Mouse (Mus musculus) small intestine, adult 2 months (tissue): ENCODE measurements around the gene Nav2. TPM values are rescaled to one million over a fixed set of nuclear protein-coding genes. Genes with fewer than 3 reads are reported as not detected.

Experiments
- H3K27ac ChIP-seq: fragments of 200-500 bp; 2 replicates; pipeline ENCODE4 v1.5.1; 2012; ENCODE audit warnings: low read depth, low read length, control low read depth, inconsistent platforms; ENCODE audit not compliant: insufficient read depth
- H3K27me3 ChIP-seq: fragments of 200-500 bp; 2 replicates; pipeline ENCODE4 v1.6.1; 2012; ENCODE audit warnings: mild to moderate bottlenecking, moderate library complexity, low read length, inconsistent platforms; ENCODE audit not compliant: control insufficient read depth, insufficient read depth
- H3K36me3 ChIP-seq: fragments of 200-500 bp; 2 replicates; pipeline ENCODE4 v1.6.1; 2012; ENCODE audit warnings: mild to moderate bottlenecking, low read length, control low read depth, inconsistent platforms; ENCODE audit not compliant: control insufficient read depth, insufficient read depth
- H3K4me1 ChIP-seq: fragments of 200-500 bp; 2 replicates; pipeline ENCODE4 v1.6.1; 2012; ENCODE audit warnings: low read length, inconsistent platforms, mixed read lengths; ENCODE audit not compliant: control insufficient read depth, insufficient read depth, insufficient read length
- H3K4me3 ChIP-seq: fragments of 200-500 bp; 2 replicates; pipeline ENCODE4 v1.5.1; 2012; ENCODE audit warnings: low read depth, mild to moderate bottlenecking, control low read depth, inconsistent platforms, low read length, moderate library complexity
- CTCF ChIP-seq: fragments of 200-500 bp; IDR thresholded peaks from 2 replicates; pipeline ENCODE4 v1.5.1; 2012; ENCODE audit warnings: low read depth, mild to moderate bottlenecking, control low read depth, inconsistent platforms, low read length, moderate library complexity, mixed read lengths; ENCODE audit not compliant: insufficient replicate concordance, insufficient read length; ENCODE audit errors: extremely low read depth
- POLR2A ChIP-seq: fragments of 200-500 bp; IDR thresholded peaks from 2 replicates; pipeline ENCODE4 v1.6.1; 2012; ENCODE audit warnings: low read depth, mild to moderate bottlenecking, control low read depth, inconsistent platforms, low read length, moderate library complexity
- WGBS: fragments of 180-500 bp; shearing (Covaris S2); methylation state at CpG from one replicate; pipeline ENCODE4 v1.1.7; 2018; 5-methylcytosine and 5-hydroxymethylcytosine counted together
- polyA plus RNA-seq: library from polyadenylated mRNA; depleted of rRNA; stranded (reverse); fragments of >200 nt; gene quantifications from 2 replicates; pipeline ENCODE4 v1.2.3, GENCODE M21; 2012

The Nav2 gene
- polyA plus RNA-seq, 1 experiment, result 8.5 TPM

- Histone ChIP-seq H3K4me3 (no peak overlapping the region), H3K36me3 (no peaks in the 10 kb centered on the region), H3K27ac (no peak overlapping the region), H3K27me3 (no peaks in the 10 kb centered on the region), H3K4me1 (no peaks in the 10 kb centered on the region)
- no peak for TF ChIP-seq CTCF
- no peak for TF ChIP-seq POLR2A
- 52% methylated on average over 21 of the region's 21 CpGs for WGBS
Observed at GRCm38 (mm10) chr7:49176590-49177201, 268.2 kb downstream of the Nav2 start.

GRCm38 (mm10) chr7:49178217-49178616, 269.7 kb downstream of the Nav2 start:
- no peak for TF ChIP-seq POLR2A
- no peak for TF ChIP-seq CTCF
- H3K36me3 ChIP-seq, result no peaks in the 10 kb centered on the region
- WGBS, result 75% methylated on average over 4 of the region's 4 CpGs
- no peak overlapping the region for H3K27ac ChIP-seq
- no peaks in the 10 kb centered on the region for H3K4me1 ChIP-seq
- no peak overlapping the region for H3K4me3 ChIP-seq
- no peaks in the 10 kb centered on the region for H3K27me3 ChIP-seq

- TF ChIP-seq POLR2A, result no peak
- H3K36me3 ChIP-seq, result no peaks in the 10 kb centered on the region
- H3K4me1 ChIP-seq, result no peaks in the 10 kb centered on the region
- no peak overlapping the region for H3K27ac ChIP-seq
- no peak overlapping the region for H3K4me3 ChIP-seq
- no peaks in the 10 kb centered on the region for H3K27me3 ChIP-seq
- 77% methylated on average over 8 of the region's 8 CpGs for WGBS
Observed at GRCm38 (mm10) chr7:49181010-49181409, 272.5 kb downstream of the Nav2 start.

- 85% methylated on average over 5 of the region's 5 CpGs for WGBS
- Histone ChIP-seq H3K4me1 (no peaks in the 10 kb centered on the region), H3K4me3 (no peak overlapping the region), H3K36me3 (no peaks in the 10 kb centered on the region), H3K27me3 (no peaks in the 10 kb centered on the region), H3K27ac (no peak overlapping the region)
- TF ChIP-seq CTCF, result no peak
- no peak for TF ChIP-seq POLR2A
Observed at GRCm38 (mm10) chr7:49182427-49182826, 273.9 kb downstream of the Nav2 start.

- Histone ChIP-seq H3K27ac (no peak overlapping the region), H3K36me3 (no peaks in the 10 kb centered on the region), H3K27me3 (no peaks in the 10 kb centered on the region), H3K4me1 (no peaks in the 10 kb centered on the region), H3K4me3 (no peak overlapping the region)
- TF ChIP-seq POLR2A (no peak), CTCF (no peak)
- 79% methylated on average over 5 of the region's 5 CpGs for WGBS
Observed at GRCm38 (mm10) chr7:49183696-49184095, 275.2 kb downstream of the Nav2 start.

- H3K27me3 ChIP-seq, result no peaks in the 10 kb centered on the region
- 33% methylated on average over 5 of the region's 5 CpGs for WGBS
- H3K36me3 ChIP-seq, result no peaks in the 10 kb centered on the region
- H3K27ac ChIP-seq, result no peak overlapping the region
- H3K4me3 ChIP-seq, result no peak overlapping the region
- TF ChIP-seq POLR2A, result no peak
- no peak for TF ChIP-seq CTCF
- H3K4me1 ChIP-seq, result no peaks in the 10 kb centered on the region
Observed at GRCm38 (mm10) chr7:49185991-49186390, 277.5 kb downstream of the Nav2 start.

- no peak overlapping the region for H3K27ac ChIP-seq
- 92% methylated on average over 5 of the region's 5 CpGs for WGBS
- no peaks in the 10 kb centered on the region for H3K27me3 ChIP-seq
- H3K36me3 ChIP-seq, result no peaks in the 10 kb centered on the region
- H3K4me3 ChIP-seq, result no peak overlapping the region
- TF ChIP-seq POLR2A, result no peak
- TF ChIP-seq CTCF, result no peak
- H3K4me1 ChIP-seq, result no peaks in the 10 kb centered on the region
Observed at GRCm38 (mm10) chr7:49189364-49189763, 280.8 kb downstream of the Nav2 start.
